Mouse (Mus musculus): ENCODE data around the gene Cypt15.

DNA sequence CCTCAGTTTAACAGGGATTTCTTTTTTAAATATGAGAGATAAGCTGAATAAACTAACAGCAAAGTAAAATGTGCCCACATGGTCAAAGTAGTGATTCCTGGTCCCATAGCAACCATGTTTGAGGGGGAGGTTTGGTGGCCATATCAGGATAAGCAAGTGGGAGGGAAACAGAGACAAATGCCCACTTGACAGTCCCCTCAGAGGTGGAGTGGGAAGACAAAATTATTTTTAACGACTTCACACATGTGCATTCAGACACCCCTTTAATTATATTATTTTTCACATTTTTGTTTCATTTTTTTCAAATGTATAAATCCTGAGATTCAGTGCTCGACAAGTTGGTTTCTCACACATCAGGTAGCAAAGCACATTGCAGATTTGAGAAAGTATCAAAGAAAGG, 32.8 kb downstream of the Cypt15 start:
- no peak for TF ChIP-seq CTCF (IDR thresholded peaks at IDR 0.05; ENCODE audit: extremely low read depth, insufficient read depth, insufficient read length, insufficient replicate concordance)
- TF ChIP-seq POLR2A (IDR thresholded peaks at IDR 0.05; ENCODE audit: low read depth, low read length) = no peak

Data from spleen, adult 2 months (tissue).